ENCODE assay signal across 10 mouse cellular contexts in the genomic region with DNA sequence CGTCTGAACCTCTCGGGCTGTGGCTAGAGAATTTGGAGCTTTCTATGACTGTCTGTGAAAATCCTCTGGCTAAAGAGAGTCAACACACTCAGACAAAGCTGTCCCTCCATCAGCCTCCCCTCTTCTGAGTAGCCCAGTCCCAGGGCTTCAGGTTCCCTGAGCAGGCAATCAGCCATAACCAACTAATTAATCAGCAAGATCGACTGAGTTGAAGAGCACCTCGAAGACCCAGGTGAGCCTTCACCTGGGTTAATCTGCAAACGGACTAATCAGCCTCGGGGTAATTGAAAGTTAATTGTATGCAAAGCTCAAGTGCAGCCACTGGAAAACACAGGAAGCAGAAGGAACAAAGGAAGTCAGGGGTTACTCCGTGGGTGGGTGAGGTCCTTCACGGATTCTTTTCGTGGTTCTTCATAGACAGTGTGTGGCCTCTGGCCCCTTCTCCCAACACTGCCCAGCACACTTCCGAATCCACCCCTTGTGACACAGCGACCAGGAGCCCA. TPM values are rescaled to one million over a fixed set of nuclear protein-coding genes. Genes with fewer than 3 reads are reported as not detected.
DNase-seq lines count a peak whose midpoint lies in the region; ATAC-seq and TF ChIP-seq lines count a peak whose summit lies in the region.
"Had no signal": no experiment of that assay in that cellular context is flagged by ENCODE, and none has a peak within 500 bp of the region (broad histone marks: within the 10 kb centered on the region; RNA-seq: fewer than 3 reads in every experiment).

No protein-coding gene starts in this region.

- H3K36me3 ChIP-seq in lung, embryonic 14.5 days (ENCODE audit: insufficient read depth): no peaks in the 10 kb centered on the region
- no peaks in the 10 kb centered on the region for H3K36me3 ChIP-seq in heart, embryonic 16.5 days (ENCODE audit: control insufficient read depth, insufficient read depth)
- no peaks in the 10 kb centered on the region for H3K36me3 ChIP-seq in neural tube, embryonic 15.5 days
- H3K36me3 ChIP-seq: G1E; liver, embryonic 13.5 days had no signal

- H3K9ac ChIP-seq in lung, embryonic 14.5 days: no peak overlapping the region
- H3K9ac ChIP-seq in heart, embryonic 16.5 days (ENCODE audit: low read length): peak overlapping the region; percentile 31; the same call in 1 of the 2 replicates
- H3K9ac ChIP-seq in neural tube, embryonic 15.5 days (replicated peaks): no peak overlapping the region
- H3K9ac ChIP-seq: liver, embryonic 13.5 days had no signal

- 12% methylated on average over 11 of the region's 11 CpGs for WGBS in lung, embryonic 14.5 days
- WGBS in heart, embryonic 16.5 days: 29% methylated on average over 11 of the region's 11 CpGs
- 11% methylated on average over 11 of the region's 11 CpGs for WGBS in neural tube, embryonic 15.5 days

- H3K27ac ChIP-seq in lung, embryonic 14.5 days (ENCODE audit: low read depth): peak overlapping the region; percentile 95
- peak overlapping the region; percentile 91 for H3K27ac ChIP-seq in heart, embryonic 16.5 days (ENCODE audit: low read length)
- peak overlapping the region; percentile 79; the same call in 1 of the 2 replicates for H3K27ac ChIP-seq in neural tube, embryonic 15.5 days (replicated peaks)
- H3K27ac ChIP-seq: liver, embryonic 13.5 days had no signal

- H3K4me1 ChIP-seq in lung, embryonic 14.5 days (ENCODE audit: insufficient read depth): peaks cover 36% of the 10 kb centered on the region
- peaks cover 34% of the 10 kb centered on the region for H3K4me1 ChIP-seq in heart, embryonic 16.5 days (ENCODE audit: control insufficient read depth, insufficient read depth, low read length)
- peaks cover 36% of the 10 kb centered on the region for H3K4me1 ChIP-seq in neural tube, embryonic 15.5 days

- no peak for ATAC-seq in lung, embryonic 14.5 days (ENCODE audit: insufficient read depth)
- ATAC-seq in heart, embryonic 16.5 days (replicated peaks; ENCODE audit: extremely low read depth, insufficient read depth, low FRiP score): no peak
- ATAC-seq in neural tube, embryonic 15.5 days (ENCODE audit: low FRiP score): no peak

- H3K4me2 ChIP-seq in lung, embryonic 14.5 days: peak overlapping the region; percentile 32
- H3K4me2 ChIP-seq in heart, embryonic 16.5 days (ENCODE audit: low read depth, low read length): peak overlapping the region; percentile 12; the same call in 1 of the 2 replicates
- peak overlapping the region; percentile 45 for H3K4me2 ChIP-seq in neural tube, embryonic 15.5 days
- H3K4me2 ChIP-seq: liver, embryonic 13.5 days had no signal

- no peak for TF ChIP-seq CTCF in lung, embryonic 14.5 days (IDR thresholded peaks at IDR 0.05; ENCODE audit: low read depth)

- DNase-seq in lung, embryonic 14.5 days: peak; percentile 16
- DNase-seq in lung, adult 18-20 months: no peak
- peak; percentile 58 for DNase-seq in kidney, postnatal 14 days
- DNase-seq in right cerebral cortex, adult 18-20 months: no peak
- no peak for DNase-seq in cerebellum, adult 8-10 months
- DNase-seq in cerebellum, adult 11 months: no peak
- DNase-seq: liver, embryonic 13.5 days had no signal

- H3K27me3 ChIP-seq in lung, embryonic 14.5 days (ENCODE audit: insufficient read depth, low read length): no peaks in the 10 kb centered on the region
- H3K27me3 ChIP-seq in heart, embryonic 16.5 days (ENCODE audit: control insufficient read depth, insufficient read depth, low read length): no peaks in the 10 kb centered on the region
- no peaks in the 10 kb centered on the region for H3K27me3 ChIP-seq in neural tube, embryonic 15.5 days (replicated peaks)
- H3K27me3 ChIP-seq: liver, embryonic 13.5 days had no signal

- H3K4me3 ChIP-seq in lung, embryonic 14.5 days (ENCODE audit: low read depth, low read length): no peak overlapping the region
- no peak overlapping the region for H3K4me3 ChIP-seq in heart, embryonic 16.5 days (ENCODE audit: low read length)
- H3K4me3 ChIP-seq in neural tube, embryonic 15.5 days (replicated peaks): 0 out of 2 replicates have a peak overlapping the region, but pooled peaks have one; percentile 0
- H3K4me3 ChIP-seq: liver, embryonic 13.5 days had no signal

- H3K9me3 ChIP-seq in lung, embryonic 14.5 days (ENCODE audit: low read depth, low read length): no peaks in the 10 kb centered on the region
- H3K9me3 ChIP-seq in heart, embryonic 16.5 days (replicated peaks; ENCODE audit: control insufficient read depth, low read length): no peaks in the 10 kb centered on the region
- no peaks in the 10 kb centered on the region for H3K9me3 ChIP-seq in neural tube, embryonic 15.5 days (replicated peaks)
- H3K9me3 ChIP-seq: liver, embryonic 13.5 days had no signal

RNA-seq across cellular contexts. Expression of gene Hlf, which starts 19.9 kb away (rescaled TPM):
- 3.6 and 4.4 TPM in 2 replicates for polyA plus RNA-seq in lung, embryonic 14.5 days (2014; fragmentation: Nextera tagmentation; extraction: Ambion mirVana)
- polyA plus RNA-seq in heart, embryonic 16.5 days (2015; fragmentation: Nextera tagmentation; extraction: Ambion mirVana): 5.3 and 5.7 TPM in 2 replicates
- polyA plus RNA-seq in neural tube, embryonic 15.5 days (2015; fragmentation: Nextera tagmentation; extraction: Ambion mirVana): 2.6 and 3.2 TPM in 2 replicates
- polyA plus RNA-seq: G1E had no signal

Comparison
In these comparisons a context has a peak if more than half of its experiments do, and no peak if none do; other contexts are left out.
1. DNase-seq: peak in lung, embryonic 14.5 days (single experiment) and kidney, postnatal 14 days (single experiment); none in lung, adult 18-20 months (0 of 2), right cerebral cortex, adult 18-20 months (single experiment), cerebellum, adult 8-10 months (single experiment) and cerebellum, adult 11 months (single experiment).
2. Peak in every context shown above with its lines, with median percentiles within 50 percentile points of each other: H3K27ac ChIP-seq and H3K4me2 ChIP-seq.